Mouse (Mus musculus) forebrain, embryonic 15.5 days (tissue): ENCODE measurements around the gene Uimc1. TPM values are rescaled to one million over a fixed set of nuclear protein-coding genes. Genes with fewer than 3 reads are reported as not detected.
"Not testable (repeated sequence)": the region's sequence is repeated elsewhere in the genome, so short reads cannot be mapped to it uniquely, and the experiment has no call there.

Experiments
- ATAC-seq: fragments of 200-750 bp; cut with Nextera tagmentation; replicated peaks from 2 replicates; pipeline ENCODE4 v1.8.0; 2017; ENCODE audit warnings: mild to moderate bottlenecking, moderate TSS enrichment, moderate library complexity
- H3K27ac ChIP-seq: fragments of 300-500 bp; sonication (generic); replicated peaks from 2 replicates; pipeline ENCODE4 v1.5.1; 2015; ENCODE audit warnings: mild to moderate bottlenecking, inconsistent platforms
- H3K27me3 ChIP-seq: fragments of 300-500 bp; sonication (generic); 2 replicates; pipeline ENCODE4 v1.6.1; 2015; ENCODE audit warnings: inconsistent platforms
- H3K36me3 ChIP-seq: fragments of 300-500 bp; sonication (generic); 2 replicates; pipeline ENCODE4 v1.6.1; 2015; ENCODE audit warnings: mild to moderate bottlenecking, inconsistent platforms
- H3K4me1 ChIP-seq: fragments of 300-500 bp; sonication (generic); 2 replicates; pipeline ENCODE4 v1.6.1; 2015; ENCODE audit warnings: inconsistent platforms
- H3K4me2 ChIP-seq: fragments of 300-500 bp; sonication (generic); replicated peaks from 2 replicates; pipeline ENCODE4 v1.6.1; 2015; ENCODE audit warnings: mild to moderate bottlenecking, inconsistent platforms
- H3K4me3 ChIP-seq: fragments of 300-500 bp; sonication (generic); 2 replicates; pipeline ENCODE4 v1.5.1; 2015; ENCODE audit warnings: mild to moderate bottlenecking, inconsistent platforms
- H3K9ac ChIP-seq: fragments of 300-500 bp; sonication (generic); replicated peaks from 2 replicates; pipeline ENCODE4 v1.6.1; 2015; ENCODE audit warnings: mild to moderate bottlenecking, inconsistent platforms
- H3K9me3 ChIP-seq: fragments of 300-500 bp; sonication (generic); 2 replicates; pipeline ENCODE4 v1.6.1; 2016; ENCODE audit warnings: inconsistent platforms
- WGBS: fragments of 180-500 bp; shearing (Covaris S2); methylation state at CpG from one replicate; pipeline ENCODE4 v1.1.7; 2015; ENCODE audit warnings: mixed read lengths; 5-methylcytosine and 5-hydroxymethylcytosine counted together
- polyA plus RNA-seq: library from polyadenylated mRNA; unstranded; fragments of >200 nt; fragmentation: Nextera tagmentation; extraction: Ambion mirVana; gene quantifications from 2 replicates; pipeline ENCODE4 v1.2.1, GENCODE M21; 2015

Uimc1 gene
- polyA plus RNA-seq, 1 experiment from 2014 or later = 23.9 TPM

- Histone ChIP-seq H3K4me2 (no peak overlapping the region), H3K4me1 (peaks cover 21% of the 10 kb centered on the region), H3K9ac (no peak overlapping the region), H3K27me3 (no peaks in the 10 kb centered on the region), H3K36me3 (no peaks in the 10 kb centered on the region), H3K27ac (no peak overlapping the region), H3K4me3 (no peak overlapping the region), H3K9me3 (no peaks in the 10 kb centered on the region)
- no peak for ATAC-seq
- WGBS = 94% methylated on average over 3 of the region's 3 CpGs
Observed at GRCm38 (mm10) chr13:55102366-55102765, 2.3 kb upstream of the Uimc1 start.

- Histone ChIP-seq H3K9me3 (no peaks in the 10 kb centered on the region), H3K4me1 (peaks cover 17% of the 10 kb centered on the region), H3K4me3 (no peak overlapping the region), H3K36me3 (no peaks in the 10 kb centered on the region), H3K27ac (no peak overlapping the region), H3K9ac (no peak overlapping the region), H3K27me3 (no peaks in the 10 kb centered on the region), H3K4me2 (no peak overlapping the region)
- no peak for ATAC-seq
- 98% methylated on average over 11 of the region's 11 CpGs for WGBS
Observed at GRCm38 (mm10) chr13:55101627-55102026, 1.5 kb upstream of the Uimc1 start.

GRCm38 (mm10) chr13:55099066-55099725 lies 904 bp downstream of the Uimc1 start:
- peak overlapping the region; percentile 76 for H3K4me3 ChIP-seq
- H3K9me3 ChIP-seq = no peaks in the 10 kb centered on the region
- peaks cover 8% of the 10 kb centered on the region for H3K4me1 ChIP-seq
- no peak overlapping the region for H3K27ac ChIP-seq
- WGBS = 36% methylated on average over 20 of the region's 20 CpGs
- H3K9ac ChIP-seq = peak overlapping the region; percentile 83
- no peaks in the 10 kb centered on the region for H3K27me3 ChIP-seq
- H3K4me2 ChIP-seq = peak overlapping the region; percentile 50
- ATAC-seq = 0 out of 2 replicates have a peak, but pooled peaks have one; percentile 4
- H3K36me3 ChIP-seq = no peaks in the 10 kb centered on the region

- H3K4me2 ChIP-seq, H3K27ac ChIP-seq, H3K9ac ChIP-seq, ATAC-seq, H3K27me3 ChIP-seq, H3K36me3 ChIP-seq, H3K4me1 ChIP-seq, H3K4me3 ChIP-seq, H3K9me3 ChIP-seq: not testable (repeated sequence)
- 98% methylated on average over 3 of the region's 3 CpGs for WGBS
Observed at GRCm38 (mm10) chr13:55097841-55098240, 2.3 kb downstream of the Uimc1 start.

- Histone ChIP-seq H3K4me2 (no peak overlapping the region), H3K36me3 (0 out of 2 replicates have a peak, but pooled peaks cover 6% of the 10 kb centered on the region), H3K27ac (no peak overlapping the region), H3K9ac (no peak overlapping the region), H3K4me1 (no peaks in the 10 kb centered on the region), H3K27me3 (no peaks in the 10 kb centered on the region), H3K4me3 (no peak overlapping the region), H3K9me3 (no peaks in the 10 kb centered on the region)
- WGBS = 70% methylated on average over 4 of the region's 4 CpGs
- ATAC-seq = no peak
Observed at GRCm38 (mm10) chr13:55092588-55092987, 7.5 kb downstream of the Uimc1 start.

- H3K9me3 ChIP-seq = no peaks in the 10 kb centered on the region
- H3K4me3 ChIP-seq = no peak overlapping the region
- 0 out of 2 replicates have a peak overlapping the region, but pooled peaks have one; percentile 4 for H3K27ac ChIP-seq
- ATAC-seq = no peak
- WGBS = 19% methylated on average over 5 of the region's 5 CpGs
- no peak overlapping the region for H3K9ac ChIP-seq
- H3K36me3 ChIP-seq = peaks cover 14% of the 10 kb centered on the region
- H3K27me3 ChIP-seq = no peaks in the 10 kb centered on the region
- H3K4me1 ChIP-seq = no peaks in the 10 kb centered on the region
- no peak overlapping the region for H3K4me2 ChIP-seq
Observed at GRCm38 (mm10) chr13:55075597-55075996, 24.5 kb downstream of the Uimc1 start.

GRCm38 (mm10) chr13:55071322-55071721 lies 28.8 kb downstream of the Uimc1 start:
- no peak overlapping the region for H3K9ac ChIP-seq
- H3K9me3 ChIP-seq = no peaks in the 10 kb centered on the region
- H3K27ac ChIP-seq = no peak overlapping the region
- 0% methylated on average over 3 of the region's 3 CpGs for WGBS
- no peaks in the 10 kb centered on the region for H3K4me1 ChIP-seq
- H3K4me3 ChIP-seq = no peak overlapping the region
- H3K36me3 ChIP-seq = peaks cover 13% of the 10 kb centered on the region
- no peaks in the 10 kb centered on the region for H3K27me3 ChIP-seq
- no peak for ATAC-seq
- H3K4me2 ChIP-seq = no peak overlapping the region

GRCm38 (mm10) chr13:55069719-55070118 lies 30.4 kb downstream of the Uimc1 start:
- Histone ChIP-seq H3K4me2 (no peak overlapping the region), H3K9ac (no peak overlapping the region), H3K9me3 (no peaks in the 10 kb centered on the region), H3K4me3 (no peak overlapping the region), H3K27ac (no peak overlapping the region), H3K27me3 (no peaks in the 10 kb centered on the region), H3K36me3 (peaks cover 4% of the 10 kb centered on the region; the same call in 1 of the 2 replicates), H3K4me1 (no peaks in the 10 kb centered on the region)
- no peak for ATAC-seq
- 81% methylated on average over 7 of the region's 7 CpGs for WGBS

GRCm38 (mm10) chr13:55063276-55063675 lies 36.8 kb downstream of the Uimc1 start:
- no peaks in the 10 kb centered on the region for H3K27me3 ChIP-seq
- no peak overlapping the region for H3K27ac ChIP-seq
- H3K4me2 ChIP-seq = no peak overlapping the region
- no peak overlapping the region for H3K9ac ChIP-seq
- no peaks in the 10 kb centered on the region for H3K9me3 ChIP-seq
- no peak overlapping the region for H3K4me3 ChIP-seq
- ATAC-seq = no peak
- 97% methylated on average over 2 of the region's 2 CpGs for WGBS
- H3K36me3 ChIP-seq = peaks cover 1% of the 10 kb centered on the region
- H3K4me1 ChIP-seq = no peaks in the 10 kb centered on the region

GRCm38 (mm10) chr13:55058042-55058441 lies 42.1 kb downstream of the Uimc1 start:
- Histone ChIP-seq H3K27me3 (no peaks in the 10 kb centered on the region), H3K4me2 (no peak overlapping the region), H3K27ac (no peak overlapping the region), H3K9ac (no peak overlapping the region), H3K9me3 (no peaks in the 10 kb centered on the region), H3K36me3 (peaks cover 6% of the 10 kb centered on the region), H3K4me3 (no peak overlapping the region), H3K4me1 (no peaks in the 10 kb centered on the region)
- ATAC-seq = no peak
- 96% methylated on average over 2 of the region's 2 CpGs for WGBS

- Histone ChIP-seq H3K27me3 (no peaks in the 10 kb centered on the region), H3K4me2 (no peak overlapping the region), H3K4me1 (peaks cover 6% of the 10 kb centered on the region; the same call in 1 of the 2 replicates), H3K9ac (no peak overlapping the region), H3K27ac (no peak overlapping the region), H3K36me3 (no peaks in the 10 kb centered on the region), H3K9me3 (no peaks in the 10 kb centered on the region), H3K4me3 (no peak overlapping the region)
- 34% methylated on average over 3 of the region's 3 CpGs for WGBS
- ATAC-seq = no peak
Observed at GRCm38 (mm10) chr13:55047706-55048105, 52.4 kb downstream of the Uimc1 start.

- no peak overlapping the region for H3K9ac ChIP-seq
Observed at GRCm38 (mm10) chr13:55040016-55040415, 60.1 kb downstream of the Uimc1 start.

GRCm38 (mm10) chr13:55024215-55024614 lies 75.9 kb downstream of the Uimc1 start:
- Histone ChIP-seq H3K27me3 (no peaks in the 10 kb centered on the region), H3K27ac (no peak overlapping the region), H3K9ac (no peak overlapping the region), H3K4me2 (no peak overlapping the region), H3K4me3 (no peak overlapping the region), H3K9me3 (no peaks in the 10 kb centered on the region), H3K4me1 (no peaks in the 10 kb centered on the region), H3K36me3 (peaks cover 13% of the 10 kb centered on the region)
- WGBS = 89% methylated on average over 2 of the region's 2 CpGs
- no peak for ATAC-seq

More at GRCm38 (mm10) chr13:55040016-55040415, 60.1 kb downstream of the Uimc1 start:
- 97% methylated on average over 2 of the region's 2 CpGs for WGBS
- H3K4me2 ChIP-seq = no peak overlapping the region
- H3K27me3 ChIP-seq = no peaks in the 10 kb centered on the region
- H3K36me3 ChIP-seq = peaks cover 9% of the 10 kb centered on the region; the same call in 1 of the 2 replicates
- H3K4me1 ChIP-seq = no peaks in the 10 kb centered on the region
- no peak overlapping the region for H3K27ac ChIP-seq
- H3K9me3 ChIP-seq = no peaks in the 10 kb centered on the region
- no peak for ATAC-seq
- H3K4me3 ChIP-seq = no peak overlapping the region
